16 mouse cellular contexts compared by ENCODE assay signal in genomic region chr7:78385971-78386370, GRCm38 (mm10).
DNase-seq lines count a peak whose midpoint lies in the region; ATAC-seq and TF ChIP-seq lines count a peak whose summit lies in the region.
"Had no signal": no experiment of that assay in that cellular context is flagged by ENCODE, and none has a peak within 500 bp of the region (broad histone marks: within the 10 kb centered on the region; RNA-seq: fewer than 3 reads in every experiment).

No protein-coding gene starts in this region.

- no peaks in the 10 kb centered on the region for H3K36me3 ChIP-seq in forebrain, postnatal 0 days (ENCODE audit: insufficient read depth)
- no peaks in the 10 kb centered on the region for H3K36me3 ChIP-seq in forebrain, embryonic 14.5 days (ENCODE audit: control insufficient read depth, insufficient read depth, low read length)
- H3K36me3 ChIP-seq in midbrain, postnatal 0 days (ENCODE audit: insufficient read depth, low read length): 0 out of 2 replicates have a peak, but pooled peaks cover 2% of the 10 kb centered on the region
- H3K36me3 ChIP-seq in midbrain, embryonic 11.5 days (ENCODE audit: control insufficient read depth, insufficient read depth, low read length): no peaks in the 10 kb centered on the region
- H3K36me3 ChIP-seq: limb, embryonic 12.5 days; lung, embryonic 15.5 days; midbrain, embryonic 12.5 days; neural tube, embryonic 12.5 days had no signal

- H3K27ac ChIP-seq in forebrain, postnatal 0 days (ENCODE audit: low read depth, low read length): no peak overlapping the region
- no peak overlapping the region for H3K27ac ChIP-seq in forebrain, embryonic 14.5 days (ENCODE audit: low read depth, low read length)
- H3K27ac ChIP-seq in midbrain, postnatal 0 days (ENCODE audit: low read depth, low read length): no peak overlapping the region
- H3K27ac ChIP-seq in midbrain, embryonic 11.5 days (ENCODE audit: low read depth, low read length): no peak overlapping the region
- H3K27ac ChIP-seq: limb, embryonic 12.5 days; lung, embryonic 15.5 days; midbrain, embryonic 12.5 days; neural tube, embryonic 12.5 days had no signal

- H3K4me3 ChIP-seq in forebrain, postnatal 0 days (ENCODE audit: low read depth, low read length): no peak overlapping the region
- no peak overlapping the region for H3K4me3 ChIP-seq in forebrain, embryonic 14.5 days (ENCODE audit: low read depth, low read length)
- H3K4me3 ChIP-seq in midbrain, postnatal 0 days (ENCODE audit: low read depth, low read length): no peak overlapping the region
- H3K4me3 ChIP-seq in midbrain, embryonic 11.5 days (ENCODE audit: low read depth, low read length): no peak overlapping the region
- H3K4me3 ChIP-seq: limb, embryonic 12.5 days; lung, embryonic 15.5 days; midbrain, embryonic 12.5 days; neural tube, embryonic 12.5 days had no signal

- 52% methylated on average over 1 of the region's 1 CpGs for WGBS in forebrain, postnatal 0 days
- WGBS in forebrain, embryonic 14.5 days: 71% methylated on average over 1 of the region's 1 CpGs
- 62% methylated on average over 1 of the region's 1 CpGs for WGBS in midbrain, postnatal 0 days
- 80% methylated on average over 1 of the region's 1 CpGs for WGBS in midbrain, embryonic 11.5 days

- H3K27me3 ChIP-seq in forebrain, postnatal 0 days (ENCODE audit: insufficient read depth, low read length): no peaks in the 10 kb centered on the region
- H3K27me3 ChIP-seq in forebrain, embryonic 14.5 days (replicated peaks; ENCODE audit: control insufficient read depth, insufficient read depth, low read length): no peaks in the 10 kb centered on the region
- H3K27me3 ChIP-seq in midbrain, postnatal 0 days (ENCODE audit: insufficient read depth, low read length): no peaks in the 10 kb centered on the region
- no peaks in the 10 kb centered on the region for H3K27me3 ChIP-seq in midbrain, embryonic 11.5 days (ENCODE audit: control insufficient read depth, insufficient read depth, low read length)
- H3K27me3 ChIP-seq: limb, embryonic 12.5 days; lung, embryonic 15.5 days; midbrain, embryonic 12.5 days; neural tube, embryonic 12.5 days had no signal

- H3K4me2 ChIP-seq in forebrain, postnatal 0 days (ENCODE audit: low read depth): no peak overlapping the region
- H3K4me2 ChIP-seq in forebrain, embryonic 14.5 days (ENCODE audit: low read length): no peak overlapping the region
- H3K4me2 ChIP-seq in midbrain, postnatal 0 days (ENCODE audit: low read depth, low read length, poor library complexity, severe bottlenecking): no peak overlapping the region
- no peak overlapping the region for H3K4me2 ChIP-seq in midbrain, embryonic 11.5 days
- H3K4me2 ChIP-seq: limb, embryonic 12.5 days; lung, embryonic 15.5 days; midbrain, embryonic 12.5 days; neural tube, embryonic 12.5 days had no signal

- TF ChIP-seq CTCF in forebrain, postnatal 0 days (IDR thresholded peaks at IDR 0.05; ENCODE audit: low read depth): no peak
- no peak for TF ChIP-seq CTCF in midbrain, postnatal 0 days (IDR thresholded peaks at IDR 0.05)

- ATAC-seq in forebrain, postnatal 0 days: peak; percentile 48; the same call in 1 of the 2 replicates
- no peak for ATAC-seq in forebrain, embryonic 14.5 days
- no peak for ATAC-seq in midbrain, postnatal 0 days (ENCODE audit: low FRiP score)
- ATAC-seq in midbrain, embryonic 11.5 days (ENCODE audit: low FRiP score): no peak
- ATAC-seq: hindbrain, embryonic 16.5 days had no signal

- DNase-seq in forebrain, postnatal 0 days: peak; percentile 26
- no peak for DNase-seq in forebrain, embryonic 14.5 days (ENCODE audit: low spot score)
- peak; percentile 42 for DNase-seq in midbrain, postnatal 0 days (ENCODE audit: low spot score)
- DNase-seq in midbrain, embryonic 11.5 days (ENCODE audit: low spot score, missing footprints): no peak
- DNase-seq in heart, adult 9 months (ENCODE audit: low spot score in 2 of 2): peak; percentile 64 to 67
- no peak for DNase-seq in kidney, postnatal 10 days
- DNase-seq in gastrocnemius, postnatal 10 days: no peak
- no peak for DNase-seq in lung, postnatal 4 days
- DNase-seq: kidney, postnatal 14 days; retina, postnatal 1 day; thymus, adult 18-20 months had no signal

- H3K4me1 ChIP-seq in forebrain, postnatal 0 days (ENCODE audit: insufficient read depth): no peaks in the 10 kb centered on the region
- H3K4me1 ChIP-seq in forebrain, embryonic 14.5 days (ENCODE audit: control insufficient read depth, insufficient read depth, low read length): no peaks in the 10 kb centered on the region
- no peaks in the 10 kb centered on the region for H3K4me1 ChIP-seq in midbrain, postnatal 0 days (ENCODE audit: insufficient read depth, low read length)
- H3K4me1 ChIP-seq in midbrain, embryonic 11.5 days (ENCODE audit: control insufficient read depth, insufficient read depth, low read length): no peaks in the 10 kb centered on the region
- H3K4me1 ChIP-seq: limb, embryonic 12.5 days; lung, embryonic 15.5 days; midbrain, embryonic 12.5 days; neural tube, embryonic 12.5 days had no signal

- no peak overlapping the region for H3K9ac ChIP-seq in forebrain, postnatal 0 days
- no peak overlapping the region for H3K9ac ChIP-seq in forebrain, embryonic 14.5 days (ENCODE audit: low read length)
- no peak overlapping the region for H3K9ac ChIP-seq in midbrain, postnatal 0 days (replicated peaks; ENCODE audit: low read length, poor library complexity, severe bottlenecking)
- H3K9ac ChIP-seq in midbrain, embryonic 11.5 days (ENCODE audit: low read length): no peak overlapping the region
- H3K9ac ChIP-seq: limb, embryonic 12.5 days; lung, embryonic 15.5 days; midbrain, embryonic 12.5 days; neural tube, embryonic 12.5 days had no signal

- no peaks in the 10 kb centered on the region for H3K9me3 ChIP-seq in forebrain, postnatal 0 days (ENCODE audit: low read length)
- no peaks in the 10 kb centered on the region for H3K9me3 ChIP-seq in forebrain, embryonic 14.5 days (replicated peaks; ENCODE audit: control insufficient read depth, low read length)
- H3K9me3 ChIP-seq in midbrain, postnatal 0 days (ENCODE audit: low read length): no peaks in the 10 kb centered on the region
- H3K9me3 ChIP-seq in midbrain, embryonic 11.5 days (ENCODE audit: control insufficient read depth, low read length): no peaks in the 10 kb centered on the region
- H3K9me3 ChIP-seq: limb, embryonic 12.5 days; lung, embryonic 15.5 days; midbrain, embryonic 12.5 days; neural tube, embryonic 12.5 days had no signal

Comparison
In these comparisons a context has a peak if more than half of its experiments do, and no peak if none do; other contexts are left out.
1. DNase-seq: peak in forebrain, postnatal 0 days (single experiment), midbrain, postnatal 0 days (single experiment) and heart, adult 9 months (2 of 2); none in forebrain, embryonic 14.5 days (single experiment), midbrain, embryonic 11.5 days (single experiment), kidney, postnatal 10 days (single experiment), gastrocnemius, postnatal 10 days (single experiment) and lung, postnatal 4 days (0 of 2).